Mouse (Mus musculus): ENCODE results near the gene Pbx3. TPM values are rescaled to one million over a fixed set of nuclear protein-coding genes. Genes with fewer than 3 reads are reported as not detected.

Pbx3 gene
- polyA plus RNA-seq, 1 experiment from 2014 or later = 4.5 TPM

DNA sequence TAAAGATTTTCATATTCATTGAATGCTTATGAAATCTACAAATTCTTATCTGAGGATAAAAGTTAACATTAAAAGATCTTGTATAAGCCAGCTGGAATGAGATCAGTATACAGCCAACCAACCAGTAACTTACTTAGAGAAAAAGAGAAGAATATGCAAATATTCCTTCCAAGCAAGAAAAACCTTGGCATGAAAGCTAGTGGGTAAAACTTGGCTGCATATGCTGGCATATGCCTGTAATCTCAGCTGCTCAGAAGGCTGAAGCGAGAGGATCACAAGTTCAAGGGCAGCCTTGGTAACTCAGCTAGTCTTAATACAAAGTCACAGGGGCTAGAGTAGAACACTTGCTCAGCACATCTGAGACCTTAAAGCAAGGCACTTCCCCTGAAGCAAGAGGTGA, 153.8 kb downstream of the Pbx3 start:
- 81% methylated on average over 1 of the region's 1 CpGs for whole genome bisulfite sequencing (ENCODE audit: insufficient replicate concordance)
- Histone ChIP-seq H3K4me2 (ENCODE audit: low read depth, low read length) (no peak overlapping the region), H3K36me3 (ENCODE audit: control insufficient read depth, insufficient read depth) (no peaks in the 10 kb centered on the region), H3K27ac (ENCODE audit: low read length) (no peak overlapping the region), H3K4me3 (ENCODE audit: low read depth, low read length) (no peak overlapping the region), H3K4me1 (ENCODE audit: control insufficient read depth, low read depth, low read length) (no peaks in the 10 kb centered on the region), H3K9me3 (replicated peaks; ENCODE audit: control insufficient read depth, low read length) (no peaks in the 10 kb centered on the region), H3K9ac (ENCODE audit: low read depth, low read length) (no peak overlapping the region), H3K27me3 (ENCODE audit: control insufficient read depth, insufficient read depth, low read depth, low read length) (no peaks in the 10 kb centered on the region)
- ATAC-seq (ENCODE audit: low read depth) = no peak

GRCm38 (mm10) chr2:34217596-34217995, 155.3 kb downstream of the Pbx3 start:
- Histone ChIP-seq H3K27ac (ENCODE audit: low read length) (no peak overlapping the region), H3K9me3 (replicated peaks; ENCODE audit: control insufficient read depth, low read length) (no peaks in the 10 kb centered on the region), H3K9ac (ENCODE audit: low read depth, low read length) (no peak overlapping the region), H3K27me3 (ENCODE audit: control insufficient read depth, insufficient read depth, low read depth, low read length) (no peaks in the 10 kb centered on the region), H3K36me3 (ENCODE audit: control insufficient read depth, insufficient read depth) (no peaks in the 10 kb centered on the region), H3K4me1 (ENCODE audit: control insufficient read depth, low read depth, low read length) (no peaks in the 10 kb centered on the region), H3K4me2 (ENCODE audit: low read depth, low read length) (no peak overlapping the region), H3K4me3 (ENCODE audit: low read depth, low read length) (no peak overlapping the region)
- ATAC-seq (ENCODE audit: low read depth) = no peak
- 68% methylated on average over 5 of the region's 5 CpGs for WGBS (ENCODE audit: insufficient replicate concordance)

DNA sequence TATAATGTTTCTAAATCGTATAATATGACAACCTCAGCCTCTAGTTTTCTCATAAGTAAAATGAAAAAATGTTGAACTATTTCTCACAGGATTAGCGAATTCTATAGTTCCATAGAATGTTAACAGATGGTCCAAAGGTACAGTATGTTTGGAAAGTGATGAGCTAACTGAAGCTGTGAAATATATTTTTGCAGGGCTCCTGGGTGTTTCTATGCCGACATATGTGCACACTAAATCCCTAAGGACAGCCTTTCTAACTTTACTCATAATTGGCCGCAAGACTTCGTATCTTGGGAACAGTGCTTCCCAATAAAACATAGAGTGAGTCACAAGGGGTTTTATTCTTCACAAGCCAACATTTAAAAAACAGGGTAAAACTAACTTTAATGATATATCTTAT, 157.4 kb downstream of the Pbx3 start:
- Histone ChIP-seq H3K36me3 (ENCODE audit: control insufficient read depth, insufficient read depth) (no peaks in the 10 kb centered on the region), H3K9ac (ENCODE audit: low read depth, low read length) (no peak overlapping the region), H3K9me3 (replicated peaks; ENCODE audit: control insufficient read depth, low read length) (no peaks in the 10 kb centered on the region), H3K4me2 (ENCODE audit: low read depth, low read length) (no peak overlapping the region), H3K4me3 (ENCODE audit: low read depth, low read length) (no peak overlapping the region), H3K27me3 (ENCODE audit: control insufficient read depth, insufficient read depth, low read depth, low read length) (no peaks in the 10 kb centered on the region), H3K4me1 (ENCODE audit: control insufficient read depth, low read depth, low read length) (no peaks in the 10 kb centered on the region), H3K27ac (ENCODE audit: low read length) (no peak overlapping the region)
- 84% methylated on average over 5 of the region's 5 CpGs for WGBS (ENCODE audit: insufficient replicate concordance)
- no peak for ATAC-seq (ENCODE audit: low read depth)

DNA sequence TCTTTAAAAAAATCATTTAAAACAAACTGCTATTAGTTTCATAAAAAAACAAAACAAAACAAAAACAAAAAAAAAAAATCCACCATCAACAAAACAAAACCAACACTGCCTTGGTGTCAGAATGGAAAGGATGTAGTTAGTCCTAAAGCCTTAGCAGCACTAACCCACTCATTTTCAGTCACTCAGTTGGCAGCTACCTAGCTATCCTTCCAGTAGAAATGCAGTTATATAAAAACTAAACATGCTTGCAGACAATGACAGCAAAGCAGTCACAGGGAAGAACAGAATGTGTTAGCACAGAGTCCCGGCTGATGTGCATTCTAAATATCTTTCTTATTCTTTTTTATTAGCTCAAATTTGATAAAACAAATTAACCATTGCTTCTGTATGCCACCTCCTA, 160.5 kb downstream of the Pbx3 start:
- H3K9ac ChIP-seq (ENCODE audit: low read depth, low read length) = no peak overlapping the region
- 51% methylated on average over 1 of the region's 1 CpGs for WGBS (ENCODE audit: insufficient replicate concordance)
- no peaks in the 10 kb centered on the region for H3K4me1 ChIP-seq (ENCODE audit: control insufficient read depth, low read depth, low read length)
- H3K27ac ChIP-seq (ENCODE audit: low read length) = no peak overlapping the region
- no peaks in the 10 kb centered on the region for H3K36me3 ChIP-seq (ENCODE audit: control insufficient read depth, insufficient read depth)
- H3K27me3 ChIP-seq (ENCODE audit: control insufficient read depth, insufficient read depth, low read depth, low read length) = no peaks in the 10 kb centered on the region
- H3K4me3 ChIP-seq (ENCODE audit: low read depth, low read length) = no peak overlapping the region
- no peak for ATAC-seq (ENCODE audit: low read depth)
- H3K9me3 ChIP-seq (replicated peaks; ENCODE audit: control insufficient read depth, low read length) = no peaks in the 10 kb centered on the region
- H3K4me2 ChIP-seq (ENCODE audit: low read depth, low read length) = no peak overlapping the region

GRCm38 (mm10) chr2:34204797-34205196, 168.1 kb downstream of the Pbx3 start:
- ATAC-seq (ENCODE audit: low read depth) = no peak
- no peak overlapping the region for H3K27ac ChIP-seq (ENCODE audit: low read length)
- 80% methylated on average over 8 of the region's 8 CpGs for whole genome bisulfite sequencing (ENCODE audit: insufficient replicate concordance)

DNA sequence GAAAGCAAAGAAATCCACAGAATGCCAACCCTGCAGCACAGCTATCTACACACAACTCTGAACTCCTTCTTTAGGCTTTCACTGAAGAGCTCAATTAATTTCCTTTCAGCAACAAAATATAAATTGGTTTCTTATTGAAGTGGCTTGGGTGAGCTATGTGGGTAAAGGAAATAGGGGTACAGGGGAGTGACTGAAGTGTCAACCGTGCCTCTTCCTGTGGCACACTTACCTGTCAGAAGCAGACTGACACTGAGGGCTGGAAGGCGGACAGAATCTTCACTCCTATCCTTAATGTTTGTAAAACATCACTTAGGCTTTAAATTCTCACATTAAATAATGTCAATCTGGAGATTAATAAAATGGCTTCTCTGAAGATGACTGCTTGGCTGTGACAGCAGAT, 168.6 kb downstream of the Pbx3 start:
- no peak overlapping the region for H3K9ac ChIP-seq (ENCODE audit: low read depth, low read length)
- H3K4me3 ChIP-seq (ENCODE audit: low read depth, low read length) = no peak overlapping the region
- no peaks in the 10 kb centered on the region for H3K9me3 ChIP-seq (replicated peaks; ENCODE audit: control insufficient read depth, low read length)
- WGBS (ENCODE audit: insufficient replicate concordance) = 80% methylated on average over 2 of the region's 2 CpGs
- H3K27ac ChIP-seq (ENCODE audit: low read length) = no peak overlapping the region
- no peaks in the 10 kb centered on the region for H3K27me3 ChIP-seq (ENCODE audit: control insufficient read depth, insufficient read depth, low read depth, low read length)
- no peaks in the 10 kb centered on the region; the same call in 1 of the 2 replicates for H3K36me3 ChIP-seq (ENCODE audit: control insufficient read depth, insufficient read depth)
- H3K4me1 ChIP-seq (ENCODE audit: control insufficient read depth, low read depth, low read length) = no peaks in the 10 kb centered on the region
- no peak for ATAC-seq (ENCODE audit: low read depth)
- no peak overlapping the region for H3K4me2 ChIP-seq (ENCODE audit: low read depth, low read length)

More at GRCm38 (mm10) chr2:34204797-34205196, 168.1 kb downstream of the Pbx3 start:
- no peaks in the 10 kb centered on the region for H3K27me3 ChIP-seq (ENCODE audit: control insufficient read depth, insufficient read depth, low read depth, low read length)
- H3K9ac ChIP-seq (ENCODE audit: low read depth, low read length) = no peak overlapping the region
- H3K9me3 ChIP-seq (replicated peaks; ENCODE audit: control insufficient read depth, low read length) = no peaks in the 10 kb centered on the region
- no peak overlapping the region for H3K4me3 ChIP-seq (ENCODE audit: low read depth, low read length)
- H3K36me3 ChIP-seq (ENCODE audit: control insufficient read depth, insufficient read depth) = no peaks in the 10 kb centered on the region; the same call in 1 of the 2 replicates
- H3K4me2 ChIP-seq (ENCODE audit: low read depth, low read length) = no peak overlapping the region
- H3K4me1 ChIP-seq (ENCODE audit: control insufficient read depth, low read depth, low read length) = no peaks in the 10 kb centered on the region

- Histone ChIP-seq H3K4me2 (ENCODE audit: low read depth, low read length) (no peak overlapping the region), H3K4me3 (ENCODE audit: low read depth, low read length) (no peak overlapping the region), H3K36me3 (ENCODE audit: control insufficient read depth, insufficient read depth) (no peaks in the 10 kb centered on the region), H3K27me3 (ENCODE audit: control insufficient read depth, insufficient read depth, low read depth, low read length) (no peaks in the 10 kb centered on the region), H3K9me3 (replicated peaks; ENCODE audit: control insufficient read depth, low read length) (no peaks in the 10 kb centered on the region), H3K9ac (ENCODE audit: low read depth, low read length) (no peak overlapping the region), H3K4me1 (ENCODE audit: control insufficient read depth, low read depth, low read length) (no peaks in the 10 kb centered on the region), H3K27ac (ENCODE audit: low read length) (no peak overlapping the region)
- ATAC-seq (ENCODE audit: low read depth) = no peak
- WGBS (ENCODE audit: insufficient replicate concordance) = 68% methylated on average over 8 of the region's 8 CpGs
Measured at GRCm38 (mm10) chr2:34193870-34194820, 178.8 kb downstream of the Pbx3 start.

DNA sequence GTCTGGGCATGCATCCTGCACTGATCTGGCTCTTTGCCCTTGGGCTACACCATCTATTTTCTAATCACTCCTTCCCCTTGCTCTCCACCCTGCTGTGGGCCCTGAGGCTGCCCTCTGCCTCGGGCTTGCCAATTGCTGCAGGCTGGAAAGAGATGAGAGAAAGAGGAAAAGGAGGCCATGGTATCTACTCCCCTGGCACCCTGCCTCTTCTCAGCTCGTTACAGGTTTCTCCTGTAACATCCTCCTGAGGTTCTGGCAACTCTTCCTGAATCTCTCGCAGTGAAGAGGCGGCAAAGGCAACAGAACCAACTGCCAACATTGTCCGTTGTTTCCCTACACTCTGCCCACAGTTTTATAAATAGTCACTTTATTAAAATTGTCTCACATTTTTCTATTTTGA, 179.7 kb downstream of the Pbx3 start:
- no peak overlapping the region for H3K9ac ChIP-seq (ENCODE audit: low read depth, low read length)
- no peak overlapping the region for H3K4me2 ChIP-seq (ENCODE audit: low read depth, low read length)
- H3K27me3 ChIP-seq (ENCODE audit: control insufficient read depth, insufficient read depth, low read depth, low read length) = no peaks in the 10 kb centered on the region
- H3K4me1 ChIP-seq (ENCODE audit: control insufficient read depth, low read depth, low read length) = no peaks in the 10 kb centered on the region
- WGBS (ENCODE audit: insufficient replicate concordance) = 67% methylated on average over 5 of the region's 5 CpGs
- ATAC-seq (ENCODE audit: low read depth) = no peak
- H3K36me3 ChIP-seq (ENCODE audit: control insufficient read depth, insufficient read depth) = no peaks in the 10 kb centered on the region
- no peak overlapping the region for H3K4me3 ChIP-seq (ENCODE audit: low read depth, low read length)
- no peak overlapping the region for H3K27ac ChIP-seq (ENCODE audit: low read length)
- no peaks in the 10 kb centered on the region for H3K9me3 ChIP-seq (replicated peaks; ENCODE audit: control insufficient read depth, low read length)

GRCm38 (mm10) chr2:34187366-34187765, 185.6 kb downstream of the Pbx3 start:
- no peaks in the 10 kb centered on the region for H3K27me3 ChIP-seq (ENCODE audit: control insufficient read depth, insufficient read depth, low read depth, low read length)
- no peak overlapping the region for H3K4me3 ChIP-seq (ENCODE audit: low read depth, low read length)
- H3K9ac ChIP-seq (ENCODE audit: low read depth, low read length) = no peak overlapping the region
- 55% methylated on average over 2 of the region's 2 CpGs for WGBS (ENCODE audit: insufficient replicate concordance)
- no peak overlapping the region for H3K4me2 ChIP-seq (ENCODE audit: low read depth, low read length)
- no peak for ATAC-seq (ENCODE audit: low read depth)
- no peaks in the 10 kb centered on the region for H3K36me3 ChIP-seq (ENCODE audit: control insufficient read depth, insufficient read depth)
- no peaks in the 10 kb centered on the region for H3K4me1 ChIP-seq (ENCODE audit: control insufficient read depth, low read depth, low read length)
- no peak overlapping the region for H3K27ac ChIP-seq (ENCODE audit: low read length)
- H3K9me3 ChIP-seq (replicated peaks; ENCODE audit: control insufficient read depth, low read length) = no peaks in the 10 kb centered on the region

Data from liver, embryonic 16.5 days (tissue).